Mouse (Mus musculus) cerebellum, adult 2 months (tissue): ENCODE measurements at regions not wholly inside any gene's neighbourhood (a gene's known extent, or its start where the extent isn't known, plus 50 kb on each side); places are given as distances from the start of the nearest gene placed in this dataset.

Experiments used
- DNase-seq, 2 experiments: peaks; one replicate each; pipeline ENCODE4 v3.0.0; 2021
- H3K27ac ChIP-seq: fragments of 200-500 bp; 2 replicates; pipeline ENCODE4 v1.5.1; 2012; ENCODE audit warnings: low read length, control low read depth, inconsistent platforms; ENCODE audit not compliant: insufficient read depth
- H3K27me3 ChIP-seq: fragments of 200-500 bp; 2 replicates; pipeline ENCODE4 v1.6.1; 2012; ENCODE audit warnings: inconsistent platforms, mild to moderate bottlenecking, low read length, moderate library complexity; ENCODE audit not compliant: control insufficient read depth, insufficient read depth
- H3K4me1 ChIP-seq: fragments of 200-500 bp; 2 replicates; pipeline ENCODE4 v1.6.1; 2011; ENCODE audit warnings: low read length; ENCODE audit not compliant: control insufficient read depth, insufficient read depth
- H3K4me3 ChIP-seq: fragments of 200-500 bp; replicated peaks from 2 replicates; pipeline ENCODE3; 2011; ENCODE audit warnings: mild to moderate bottlenecking, low read depth, low read length, control low read depth; ENCODE audit not compliant: insufficient read depth
- CTCF ChIP-seq: fragments of 200-500 bp; IDR thresholded peaks from 2 replicates; pipeline ENCODE4 v1.5.1; 2011; ENCODE audit warnings: low read depth, mild to moderate bottlenecking, control low read depth, low read length, moderate library complexity, borderline replicate concordance; ENCODE audit not compliant: insufficient read depth
- POLR2A ChIP-seq: fragments of 200-500 bp; IDR thresholded peaks from 2 replicates; pipeline ENCODE4 v1.6.1; 2011; ENCODE audit warnings: low read length, control low read depth, borderline replicate concordance; ENCODE audit not compliant: insufficient read depth
- WGBS: fragments of 180-500 bp; shearing (Covaris S2); methylation state at CpG from one replicate; pipeline ENCODE4 v1.1.7; 2018; 5-methylcytosine and 5-hydroxymethylcytosine counted together

- Histone ChIP-seq H3K27me3 (no peaks in the 10 kb centered on the region), H3K27ac (no peak overlapping the region), H3K4me1 (no peaks in the 10 kb centered on the region), H3K4me3 (no peak overlapping the region)
- no peak for DNase-seq
- 46% methylated on average over 3 of the region's 3 CpGs for WGBS
- TF ChIP-seq CTCF (no peak), POLR2A (no peak)
These were observed 300.3 kb upstream of the Cdyl start for GRCm38 (mm10) chr13:35359345-35359744.

GRCm38 (mm10) chr13:35377487-35377886, 282.1 kb upstream of the Cdyl start:
- H3K4me1 ChIP-seq = no peaks in the 10 kb centered on the region
- no peaks in the 10 kb centered on the region for H3K27me3 ChIP-seq
- no peak for DNase-seq
- WGBS = 92% methylated on average over 2 of the region's 2 CpGs
- no peak for TF ChIP-seq POLR2A
- no peak overlapping the region for H3K4me3 ChIP-seq
- no peak overlapping the region for H3K27ac ChIP-seq

GRCm38 (mm10) chr13:35379500-35379899, 280.1 kb upstream of the Cdyl start:
- no peaks in the 10 kb centered on the region for H3K27me3 ChIP-seq
- H3K27ac ChIP-seq = no peak overlapping the region
- H3K4me3 ChIP-seq = no peak overlapping the region
- DNase-seq = no peak
- no peaks in the 10 kb centered on the region for H3K4me1 ChIP-seq
- TF ChIP-seq CTCF (no peak), POLR2A (no peak)
- WGBS = 89% methylated on average over 2 of the region's 2 CpGs

- no peaks in the 10 kb centered on the region for H3K4me1 ChIP-seq
- 77% methylated on average over 3 of the region's 3 CpGs for WGBS
- DNase-seq = no peak
- H3K4me3 ChIP-seq = no peak overlapping the region
- no peak overlapping the region for H3K27ac ChIP-seq
- H3K27me3 ChIP-seq = no peaks in the 10 kb centered on the region
- TF ChIP-seq POLR2A = no peak
- TF ChIP-seq CTCF = no peak
These were observed 279.2 kb upstream of the Cdyl start for GRCm38 (mm10) chr13:35380224-35381009.

- Histone ChIP-seq H3K4me3 (no peak overlapping the region), H3K4me1 (no peaks in the 10 kb centered on the region), H3K27ac (no peak overlapping the region), H3K27me3 (no peaks in the 10 kb centered on the region)
- no peak for DNase-seq
- 53% methylated on average over 2 of the region's 2 CpGs for WGBS
- no peak for TF ChIP-seq POLR2A
- no peak for TF ChIP-seq CTCF
These were observed 278.0 kb upstream of the Cdyl start for GRCm38 (mm10) chr13:35381641-35382040.

GRCm38 (mm10) chr13:35383000-35383623, 276.5 kb upstream of the Cdyl start:
- WGBS = 41% methylated on average over 12 of the region's 12 CpGs
- no peak overlapping the region for H3K27ac ChIP-seq
- TF ChIP-seq CTCF (no peak), POLR2A (no peak)

GRCm38 (mm10) chr13:35383624-35384018, 276.0 kb upstream of the Cdyl start:
- no peak for DNase-seq
- Histone ChIP-seq H3K4me1 (no peaks in the 10 kb centered on the region), H3K27me3 (no peaks in the 10 kb centered on the region), H3K27ac (no peak overlapping the region), H3K4me3 (no peak overlapping the region)
- TF ChIP-seq CTCF = no peak
- no peak for TF ChIP-seq POLR2A
- 14% methylated on average over 8 of the region's 8 CpGs for WGBS

More at GRCm38 (mm10) chr13:35383000-35383623, 276.5 kb upstream of the Cdyl start:
- Histone ChIP-seq H3K4me1 (no peaks in the 10 kb centered on the region), H3K27me3 (no peaks in the 10 kb centered on the region), H3K4me3 (no peak overlapping the region)
- peak; percentile 19 to 22 for DNase-seq

GRCm38 (mm10) chr13:35388380-35388779, 271.3 kb upstream of the Cdyl start:
- no peaks in the 10 kb centered on the region for H3K27me3 ChIP-seq
- no peak for DNase-seq
- TF ChIP-seq POLR2A (no peak), CTCF (no peak)
- H3K4me3 ChIP-seq = no peak overlapping the region
- H3K27ac ChIP-seq = no peak overlapping the region
- 54% methylated on average over 1 of the region's 1 CpGs for WGBS
- no peaks in the 10 kb centered on the region for H3K4me1 ChIP-seq
